Mouse (Mus musculus) embryo, embryonic 10 days (tissue): ENCODE measurements around the gene Parp4.

Experiments
- DNase-seq: peaks from one replicate; pipeline ENCODE4 v3.0.0-alpha.2; 2015; ENCODE audit warnings: low spot score

Gene Parp4

DNA sequence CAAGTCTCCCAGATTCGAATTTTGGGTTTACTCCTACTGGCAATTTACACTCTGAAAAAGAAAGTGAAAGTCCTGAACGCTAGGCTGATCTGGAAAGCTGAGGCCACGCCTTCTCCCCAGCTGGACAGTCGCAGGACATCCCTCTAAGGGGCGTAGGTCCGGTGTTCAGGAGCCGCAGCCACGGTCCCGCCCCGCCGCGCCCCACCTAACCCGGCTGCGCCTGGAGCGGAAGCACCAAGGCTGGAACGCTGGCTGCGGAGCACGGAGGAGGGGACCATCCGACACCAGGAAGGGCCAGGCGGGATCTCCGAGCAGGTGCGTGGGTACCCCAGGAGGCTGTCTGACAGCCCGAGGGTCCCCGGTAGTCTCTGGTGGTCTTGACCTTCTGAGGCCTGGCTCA lies at the start of gene Parp4, which contains the start of gene Cenpj:
Gene Parp4, plus strand, starts transcription at position 204 of the 400 bp plus-strand sequence.
Gene Cenpj, minus strand, starts transcription at position 10 of the 400 bp plus-strand sequence.
- peak; percentile 85 for DNase-seq

- DNase-seq: no peak
Observed at GRCm38 (mm10) chr14:56530788-56531187, 44.6 kb upstream of the Parp4 start.

DNA sequence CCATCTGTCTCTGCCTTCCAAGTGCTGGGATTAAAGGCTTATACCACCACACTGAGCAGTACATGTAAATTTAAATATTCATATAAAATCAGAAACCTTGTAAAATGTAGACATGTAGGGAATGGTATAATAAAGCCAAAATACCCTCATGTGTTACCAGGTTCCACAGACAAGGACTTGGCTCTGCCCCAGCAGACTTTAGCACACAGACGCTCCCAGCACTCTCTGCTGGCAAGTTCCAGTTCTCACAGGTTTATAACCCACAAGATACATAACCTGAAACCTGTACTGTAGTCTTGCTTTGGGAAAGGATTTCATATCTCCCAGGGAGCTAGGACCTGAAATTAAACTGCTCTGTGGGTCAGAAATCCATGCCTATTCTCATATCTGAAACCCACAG lies 30.5 kb upstream of the Parp4 start:
- no peak for DNase-seq

DNA sequence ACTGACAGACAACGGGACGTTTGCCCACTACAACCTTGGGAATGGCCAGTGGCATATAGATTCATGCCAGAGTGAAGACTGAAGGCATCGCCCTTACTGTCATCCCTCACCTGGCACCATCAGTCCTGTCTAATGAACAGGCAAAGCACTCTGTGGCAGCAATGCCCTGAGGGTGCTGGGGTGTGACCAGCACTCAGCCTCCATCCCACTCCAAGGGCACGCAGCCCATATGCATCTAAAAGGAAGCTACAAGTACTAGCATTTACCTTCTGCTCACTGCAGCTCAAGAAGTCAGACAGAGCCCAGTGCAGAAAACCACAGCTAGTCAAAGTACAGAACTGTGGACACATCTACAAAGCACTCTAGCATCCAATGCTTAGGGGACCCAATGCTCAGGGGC lies 29.9 kb upstream of the Parp4 start:
- DNase-seq: no peak

GRCm38 (mm10) chr14:56550960-56551359 lies 24.5 kb upstream of the Parp4 start:
- no peak for DNase-seq

DNA sequence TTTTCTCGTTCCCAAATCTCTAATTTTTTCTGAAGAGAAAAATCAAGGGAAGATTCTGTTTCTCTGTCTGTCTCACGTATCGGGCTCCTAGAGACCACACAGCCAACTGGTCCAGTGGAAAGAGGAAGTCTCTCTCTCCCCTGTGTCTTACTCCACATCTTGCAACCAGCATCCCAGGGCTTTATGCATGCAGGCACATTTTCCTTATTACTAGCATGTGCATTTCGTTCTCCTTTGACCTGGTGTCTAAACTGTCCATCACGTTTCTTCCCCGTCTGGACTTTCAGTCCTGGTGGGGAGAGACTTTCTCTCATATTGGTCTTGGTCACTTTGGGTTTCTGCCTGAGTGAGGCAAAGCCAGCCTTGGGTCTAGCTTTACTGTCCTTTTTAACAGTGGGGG lies 22.5 kb upstream of the Parp4 start:
- DNase-seq: no peak

- DNase-seq: no peak
Observed at GRCm38 (mm10) chr14:56553331-56553730, 22.1 kb upstream of the Parp4 start.

GRCm38 (mm10) chr14:56554716-56555115 lies 20.7 kb upstream of the Parp4 start:
- DNase-seq: no peak

- no peak for DNase-seq
Observed at GRCm38 (mm10) chr14:56559134-56559533, 16.3 kb upstream of the Parp4 start.

- no peak for DNase-seq
Observed at GRCm38 (mm10) chr14:56567476-56567875, 7.9 kb upstream of the Parp4 start.

DNA sequence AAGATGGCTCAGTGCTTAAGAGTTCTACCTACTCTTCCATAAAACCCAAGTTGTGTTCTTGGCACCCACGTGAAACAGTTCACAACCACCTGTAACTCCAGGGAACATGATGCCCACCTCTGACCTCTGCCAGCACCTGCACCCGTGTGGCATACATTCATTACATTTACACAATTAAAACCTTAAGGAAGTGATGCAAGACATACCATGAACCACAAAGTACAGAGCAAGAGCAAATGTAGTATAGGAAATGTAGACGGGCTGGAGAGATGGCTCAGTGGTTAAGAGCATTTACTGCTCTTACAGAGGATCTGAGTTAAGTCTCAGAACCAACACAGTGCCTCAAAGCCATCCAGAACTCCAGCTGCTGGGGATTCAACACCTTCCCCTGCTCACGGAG lies 6.4 kb upstream of the Parp4 start:
- DNase-seq: no peak

GRCm38 (mm10) chr14:56571310-56572093 lies 3.9 kb upstream of the Parp4 start:
- DNase-seq: peak; percentile 98

- no peak for DNase-seq
Observed at GRCm38 (mm10) chr14:56572546-56572945, 2.9 kb upstream of the Parp4 start.

DNA sequence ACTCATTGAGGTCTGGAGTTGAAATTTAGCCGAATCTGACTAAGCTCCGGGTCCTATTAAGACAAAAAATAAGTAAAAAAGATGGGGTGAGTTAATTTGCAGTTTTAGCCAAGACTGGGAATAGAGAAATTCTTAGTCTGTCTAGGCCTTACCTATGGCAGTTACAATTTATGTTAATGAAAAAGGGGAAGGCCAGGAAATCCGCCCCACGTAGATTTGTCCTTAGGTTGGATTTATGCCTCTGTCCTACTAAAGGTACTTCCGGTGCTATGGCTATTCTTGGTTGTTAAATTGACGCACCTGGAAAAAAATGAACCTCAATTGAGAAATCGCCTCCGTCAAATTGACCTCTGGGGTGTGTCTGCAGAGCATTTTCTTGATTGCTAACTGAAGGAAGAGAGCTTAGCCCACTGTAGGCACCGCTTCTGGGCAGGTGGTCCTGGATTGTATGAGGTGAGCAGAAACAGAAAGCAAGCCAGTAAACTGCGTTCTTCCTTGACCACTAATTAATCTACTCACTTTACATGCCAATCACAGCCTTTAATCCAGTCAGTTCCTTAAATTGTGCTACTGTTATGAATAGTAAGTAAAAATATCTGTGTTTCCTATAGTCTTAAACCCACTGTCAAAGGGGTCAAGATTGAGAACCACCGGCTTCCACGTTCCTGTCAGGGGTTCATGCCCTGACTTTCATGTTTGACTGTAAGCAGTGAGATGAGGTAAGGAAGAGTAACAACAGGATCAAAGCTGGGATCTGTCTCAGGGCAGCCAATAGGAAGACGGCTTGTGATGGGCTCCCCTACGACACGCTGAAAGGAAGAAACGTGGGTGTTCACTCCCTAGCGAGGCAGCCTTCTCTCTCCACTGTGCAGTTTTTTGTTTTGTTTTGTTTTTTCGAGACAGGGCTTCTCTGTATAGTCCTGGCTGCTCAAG lies 816 bp downstream of the Parp4 start:
- DNase-seq: no peak

- peak; percentile 40 for DNase-seq
Observed at GRCm38 (mm10) chr14:56579011-56579410, 3.6 kb downstream of the Parp4 start.

- peak; percentile 14 for DNase-seq
Observed at GRCm38 (mm10) chr14:56581117-56581516, 5.7 kb downstream of the Parp4 start.

GRCm38 (mm10) chr14:56582294-56582693 lies 6.9 kb downstream of the Parp4 start:
- no peak for DNase-seq

DNA sequence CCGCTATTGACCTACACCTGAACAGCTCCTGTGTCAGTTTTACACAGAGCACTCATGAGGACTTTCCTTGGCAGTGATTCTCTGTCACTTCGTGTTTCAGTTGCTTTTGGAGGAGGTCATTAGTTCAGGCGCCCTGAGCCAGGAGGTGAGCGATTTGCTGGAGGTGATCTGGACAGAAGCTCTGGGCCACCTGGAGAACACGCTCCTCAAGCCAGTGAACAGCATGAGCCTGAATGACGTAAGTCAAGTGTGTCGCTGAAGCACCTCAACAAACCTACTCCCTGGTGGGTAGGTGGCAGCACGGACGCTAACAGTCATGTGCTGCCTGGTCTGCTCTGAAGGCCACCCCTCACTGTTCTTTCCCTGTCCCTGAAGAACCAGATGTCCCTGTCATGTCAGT lies 16.8 kb downstream of the Parp4 start:
- DNase-seq: no peak

- DNase-seq: no peak
Observed at GRCm38 (mm10) chr14:56594811-56595210, 19.4 kb downstream of the Parp4 start.

DNA sequence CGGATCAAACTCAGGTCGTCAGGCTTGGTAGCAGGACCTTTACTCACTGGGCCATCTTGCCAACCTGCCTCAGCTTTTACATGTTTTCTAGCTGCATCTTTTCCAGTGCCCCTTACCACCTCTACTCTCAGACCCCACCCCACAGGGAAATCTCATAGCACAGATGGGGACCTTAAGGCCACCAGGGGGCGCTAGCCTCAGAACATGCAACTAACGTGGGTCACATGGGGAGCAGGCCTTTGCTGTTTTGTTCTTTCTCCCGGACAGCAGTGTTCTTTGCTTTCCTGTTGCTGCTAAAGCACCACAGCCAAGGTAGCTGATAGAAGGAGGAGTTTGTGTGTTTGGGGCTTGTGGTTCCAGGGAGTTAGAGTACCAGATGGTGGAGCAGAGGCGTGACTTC lies 23.3 kb downstream of the Parp4 start:
- peak; percentile 75 for DNase-seq

GRCm38 (mm10) chr14:56602069-56602468 lies 26.6 kb downstream of the Parp4 start:
- no peak for DNase-seq

DNA sequence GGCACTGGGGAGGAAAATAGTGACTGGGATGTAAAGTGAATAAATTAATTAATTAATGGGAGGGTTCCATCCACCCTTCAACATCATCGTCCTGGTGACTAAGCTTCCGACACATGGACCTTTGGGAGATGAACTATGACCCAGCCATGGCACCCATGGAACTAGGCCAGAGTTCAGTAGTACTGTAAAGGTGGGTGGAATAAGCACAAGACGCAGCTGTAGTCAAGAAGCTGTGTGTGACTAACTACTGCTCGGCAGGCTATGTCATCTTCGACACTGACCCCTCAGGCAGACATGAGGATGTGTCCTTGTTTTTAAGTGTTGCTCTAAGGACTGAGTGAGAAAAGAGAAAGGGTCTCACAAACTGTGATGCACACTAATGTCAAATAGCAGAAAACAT lies 29.0 kb downstream of the Parp4 start:
- no peak for DNase-seq

- DNase-seq: no peak
Observed at GRCm38 (mm10) chr14:56605136-56605535, 29.7 kb downstream of the Parp4 start.
